In genomic region chr6:125146797-125147196, GRCm38 (mm10) we compare ENCODE assay signal across 7 mouse cellular contexts. TPM values are rescaled to one million over a fixed set of nuclear protein-coding genes. Genes with fewer than 3 reads are reported as not detected.
A peak's percentile ranks its signal among the peaks of the same experiment; 100 is the strongest.
DNase-seq lines count a peak whose midpoint lies in the region; ATAC-seq lines count a peak whose summit lies in the region.

No protein-coding gene starts in this region.

- DNase-seq in urinary bladder, postnatal 14 days (ENCODE audit: low spot score) = peak; percentile 33
- DNase-seq in urinary bladder, postnatal 4 days (ENCODE audit: low spot score in 2 of 2) = no peak
- DNase-seq in hindbrain, embryonic 10.5 days (ENCODE audit: low spot score) = no peak
- no peak for DNase-seq in liver, embryonic 13.5 days
- DNase-seq in layer of hippocampus, adult 8-10 months (ENCODE audit: low spot score in 2 of 2) = no peak

- peaks cover 46% of the 10 kb centered on the region for H3K4me1 ChIP-seq in embryonic facial prominence, embryonic 15.5 days
- H3K4me1 ChIP-seq in hindbrain, embryonic 10.5 days (replicated peaks) = peaks cover 59% of the 10 kb centered on the region
- H3K4me1 ChIP-seq in liver, embryonic 13.5 days (replicated peaks) = peaks cover 68% of the 10 kb centered on the region
- peaks cover 55% of the 10 kb centered on the region for H3K4me1 ChIP-seq in neural tube, embryonic 15.5 days

- no peaks in the 10 kb centered on the region for H3K27me3 ChIP-seq in embryonic facial prominence, embryonic 15.5 days
- no peaks in the 10 kb centered on the region for H3K27me3 ChIP-seq in hindbrain, embryonic 10.5 days (ENCODE audit: insufficient read depth, poor library complexity, severe bottlenecking)
- no peaks in the 10 kb centered on the region for H3K27me3 ChIP-seq in liver, embryonic 13.5 days
- H3K27me3 ChIP-seq in neural tube, embryonic 15.5 days (replicated peaks) = no peaks in the 10 kb centered on the region

- H3K27ac ChIP-seq in embryonic facial prominence, embryonic 15.5 days (replicated peaks) = no peak overlapping the region; the same call in 1 of the 2 replicates
- peak overlapping the region; percentile 94; the same call in 1 of the 2 replicates for H3K27ac ChIP-seq in hindbrain, embryonic 10.5 days
- H3K27ac ChIP-seq in liver, embryonic 13.5 days = peak overlapping the region; percentile 84; the same call in 1 of the 2 replicates
- H3K27ac ChIP-seq in neural tube, embryonic 15.5 days (replicated peaks) = peak overlapping the region; percentile 90; the same call in 1 of the 2 replicates

- WGBS in embryonic facial prominence, embryonic 15.5 days = 76% methylated on average over 4 of the region's 4 CpGs
- 83% methylated on average over 4 of the region's 4 CpGs for WGBS in hindbrain, embryonic 10.5 days
- 48% methylated on average over 4 of the region's 4 CpGs for WGBS in liver, embryonic 13.5 days (ENCODE audit: insufficient replicate concordance)
- 79% methylated on average over 4 of the region's 4 CpGs for WGBS in neural tube, embryonic 15.5 days

- no peak overlapping the region for H3K9ac ChIP-seq in embryonic facial prominence, embryonic 15.5 days
- peak overlapping the region; percentile 90; the same call in 1 of the 2 replicates for H3K9ac ChIP-seq in liver, embryonic 13.5 days
- H3K9ac ChIP-seq in neural tube, embryonic 15.5 days (replicated peaks) = peak overlapping the region; percentile 71

- no peaks in the 10 kb centered on the region for H3K9me3 ChIP-seq in embryonic facial prominence, embryonic 15.5 days (replicated peaks)
- no peaks in the 10 kb centered on the region for H3K9me3 ChIP-seq in hindbrain, embryonic 10.5 days
- H3K9me3 ChIP-seq in liver, embryonic 13.5 days (replicated peaks) = no peaks in the 10 kb centered on the region
- H3K9me3 ChIP-seq in neural tube, embryonic 15.5 days (replicated peaks) = no peaks in the 10 kb centered on the region

- peak overlapping the region; percentile 65 for H3K4me3 ChIP-seq in embryonic facial prominence, embryonic 15.5 days (replicated peaks)
- H3K4me3 ChIP-seq in hindbrain, embryonic 10.5 days = peak overlapping the region; percentile 87
- peak overlapping the region; percentile 88; the same call in 1 of the 2 replicates for H3K4me3 ChIP-seq in liver, embryonic 13.5 days (replicated peaks)
- H3K4me3 ChIP-seq in neural tube, embryonic 15.5 days (replicated peaks) = peak overlapping the region; percentile 80

- peaks cover 25% of the 10 kb centered on the region for H3K36me3 ChIP-seq in embryonic facial prominence, embryonic 15.5 days
- H3K36me3 ChIP-seq in hindbrain, embryonic 10.5 days = peaks cover 62% of the 10 kb centered on the region
- peaks cover 42% of the 10 kb centered on the region for H3K36me3 ChIP-seq in liver, embryonic 13.5 days
- H3K36me3 ChIP-seq in neural tube, embryonic 15.5 days = peaks cover 33% of the 10 kb centered on the region

- ATAC-seq in embryonic facial prominence, embryonic 15.5 days (ENCODE audit: insufficient number of reproducible peaks, low FRiP score, low TSS enrichment, low read depth) = no peak
- ATAC-seq in liver, embryonic 13.5 days (ENCODE audit: low read depth) = no peak
- ATAC-seq in neural tube, embryonic 15.5 days (ENCODE audit: low FRiP score) = no peak

- peak overlapping the region; percentile 68 for H3K4me2 ChIP-seq in embryonic facial prominence, embryonic 15.5 days (replicated peaks)
- H3K4me2 ChIP-seq in liver, embryonic 13.5 days = peak overlapping the region; percentile 97
- peak overlapping the region; percentile 92 for H3K4me2 ChIP-seq in neural tube, embryonic 15.5 days

RNA-seq across cellular contexts. Expression of gene Iffo1, which starts 1.8 kb away (rescaled TPM):
- 30.3 and 37.6 TPM in 2 replicates for polyA plus RNA-seq in embryonic facial prominence, embryonic 15.5 days (2015; fragmentation: Nextera tagmentation; extraction: Ambion mirVana)
- 12.5 and 18.3 TPM in 2 replicates for polyA plus RNA-seq in hindbrain, embryonic 10.5 days (2016; fragmentation: Nextera tagmentation; extraction: Ambion mirVana)
- polyA plus RNA-seq in liver, embryonic 13.5 days (2015; fragmentation: Nextera tagmentation; extraction: Ambion mirVana) = 3.7 and 3.9 TPM in 2 replicates
- polyA plus RNA-seq in neural tube, embryonic 15.5 days (2015; fragmentation: Nextera tagmentation; extraction: Ambion mirVana) = 20.1 and 24.6 TPM in 2 replicates
- total RNA-seq in layer of hippocampus, adult 8-10 months (2022) = 10 to 100 TPM; 67.2 to 78.4 (median 74.4) TPM

RNA-seq across cellular contexts. Expression of gene Nop2, which starts 15.1 kb away (rescaled TPM):
- 57.5 and 58.3 TPM in 2 replicates for polyA plus RNA-seq in embryonic facial prominence, embryonic 15.5 days (2015; fragmentation: Nextera tagmentation; extraction: Ambion mirVana)
- polyA plus RNA-seq in hindbrain, embryonic 10.5 days (2016; fragmentation: Nextera tagmentation; extraction: Ambion mirVana) = 67.6 and 83.8 TPM in 2 replicates
- 60.6 and 65.5 TPM in 2 replicates for polyA plus RNA-seq in liver, embryonic 13.5 days (2015; fragmentation: Nextera tagmentation; extraction: Ambion mirVana)
- 47.8 and 58.0 TPM in 2 replicates for polyA plus RNA-seq in neural tube, embryonic 15.5 days (2015; fragmentation: Nextera tagmentation; extraction: Ambion mirVana)
- 10 to 100 TPM; 33.0 to 33.9 (median 33.5) TPM for total RNA-seq in layer of hippocampus, adult 8-10 months (2022)

RNA-seq across cellular contexts. Expression of gene Gapdh, which starts 19.5 kb away (rescaled TPM):
- polyA plus RNA-seq in embryonic facial prominence, embryonic 15.5 days (2015; fragmentation: Nextera tagmentation; extraction: Ambion mirVana) = 1,507 and 1,606 TPM in 2 replicates
- polyA plus RNA-seq in hindbrain, embryonic 10.5 days (2016; fragmentation: Nextera tagmentation; extraction: Ambion mirVana) = 2,613 and 2,865 TPM in 2 replicates
- 1,179 and 1,220 TPM in 2 replicates for polyA plus RNA-seq in liver, embryonic 13.5 days (2015; fragmentation: Nextera tagmentation; extraction: Ambion mirVana)
- polyA plus RNA-seq in neural tube, embryonic 15.5 days (2015; fragmentation: Nextera tagmentation; extraction: Ambion mirVana) = 1,563 and 1,690 TPM in 2 replicates
- 1,000 to 10,000 TPM; 2,500 to 2,996 (median 2,728) TPM for total RNA-seq in layer of hippocampus, adult 8-10 months (2022)

RNA-seq across cellular contexts. Expression of gene Ncapd2, which starts 44.7 kb away (rescaled TPM):
- polyA plus RNA-seq in embryonic facial prominence, embryonic 15.5 days (2015; fragmentation: Nextera tagmentation; extraction: Ambion mirVana) = 97.2 and 98.7 TPM in 2 replicates
- polyA plus RNA-seq in hindbrain, embryonic 10.5 days (2016; fragmentation: Nextera tagmentation; extraction: Ambion mirVana) = 199 and 233 TPM in 2 replicates
- 94.5 and 101 TPM in 2 replicates for polyA plus RNA-seq in liver, embryonic 13.5 days (2015; fragmentation: Nextera tagmentation; extraction: Ambion mirVana)
- 38.2 and 56.6 TPM in 2 replicates for polyA plus RNA-seq in neural tube, embryonic 15.5 days (2015; fragmentation: Nextera tagmentation; extraction: Ambion mirVana)
- total RNA-seq in layer of hippocampus, adult 8-10 months (2022) = 10 to 100 TPM; 21.7 to 33.4 (median 23.7) TPM

RNA-seq across cellular contexts. Expression of gene Mrpl51, which starts 44.8 kb away (rescaled TPM):
- 198 and 212 TPM in 2 replicates for polyA plus RNA-seq in embryonic facial prominence, embryonic 15.5 days (2015; fragmentation: Nextera tagmentation; extraction: Ambion mirVana)
- 206 and 213 TPM in 2 replicates for polyA plus RNA-seq in hindbrain, embryonic 10.5 days (2016; fragmentation: Nextera tagmentation; extraction: Ambion mirVana)
- polyA plus RNA-seq in liver, embryonic 13.5 days (2015; fragmentation: Nextera tagmentation; extraction: Ambion mirVana) = 217 and 225 TPM in 2 replicates
- polyA plus RNA-seq in neural tube, embryonic 15.5 days (2015; fragmentation: Nextera tagmentation; extraction: Ambion mirVana) = 156 and 167 TPM in 2 replicates
- 10 to 100 TPM; 63.7 to 67.8 (median 64.6) TPM for total RNA-seq in layer of hippocampus, adult 8-10 months (2022)
